Mouse (Mus musculus) heart, adult 2 months (tissue): ENCODE data around the gene Hoxd3.

Experiments used
- CTCF ChIP-seq: fragments of 200-600 bp; IDR thresholded peaks from 2 replicates; pipeline ENCODE4 v1.8.1; 2022; ENCODE audit warnings: antibody characterized with exemption, mild to moderate bottlenecking, moderate library complexity
- EP300 ChIP-seq: fragments of 200-500 bp; IDR thresholded peaks from 2 replicates; pipeline ENCODE4 v1.6.1; 2011; ENCODE audit warnings: low read depth, low read length, control low read depth; ENCODE audit not compliant: insufficient read depth
- POLR2A ChIP-seq: fragments of 200-500 bp; IDR thresholded peaks from 2 replicates; pipeline ENCODE4 v1.6.1; 2011; ENCODE audit warnings: mild to moderate bottlenecking, low read depth, low read length, control low read depth; ENCODE audit not compliant: insufficient read depth

DNA sequence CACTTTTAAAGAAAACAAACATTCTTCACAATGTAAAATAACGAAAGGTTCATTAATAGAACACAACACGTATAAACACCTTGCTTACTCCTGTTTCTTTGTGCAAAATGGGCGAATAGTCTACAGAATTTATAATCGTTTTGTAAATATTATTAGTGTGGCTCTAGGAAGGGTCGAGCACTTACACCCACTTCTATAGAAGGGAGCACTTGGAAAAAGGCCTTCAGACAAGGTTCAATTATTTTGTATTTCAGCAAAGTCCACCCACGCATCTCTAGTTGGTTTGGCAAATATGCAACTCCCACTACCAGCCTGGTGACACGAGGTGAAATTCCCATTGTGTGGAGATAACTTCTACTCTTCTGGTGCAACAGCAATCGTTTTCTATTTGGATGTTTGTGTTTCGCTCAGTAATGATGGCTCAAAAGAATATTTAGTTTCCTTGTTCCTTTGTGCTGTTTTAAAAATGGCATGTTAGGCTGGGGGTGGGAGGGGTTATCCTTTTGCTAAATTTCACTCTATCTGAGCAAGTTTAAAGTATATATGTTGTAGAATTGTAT lies 36.8 kb downstream of the Hoxd3 start:
- no peak for TF ChIP-seq CTCF
- no peak for TF ChIP-seq EP300
- TF ChIP-seq POLR2A: no peak
